Mouse (Mus musculus) ES-Bruce4 (cell line): ENCODE measurements at regions not wholly inside any gene's neighbourhood (a gene's known extent, or its start where the extent isn't known, plus 50 kb on each side); places are given as distances from the start of the nearest gene placed in this dataset.

Source experiments
- H3K27ac ChIP-seq: 2 replicates; pipeline ENCODE4 v1.5.1; 2012; ENCODE audit warnings: low read length, inconsistent platforms; ENCODE audit not compliant: insufficient read depth
- H3K27me3 ChIP-seq: 2 replicates; pipeline ENCODE4 v1.6.1; 2012; ENCODE audit warnings: mild to moderate bottlenecking, low read length, inconsistent platforms; ENCODE audit not compliant: control insufficient read depth, poor library complexity, insufficient read depth, severe bottlenecking
- H3K36me3 ChIP-seq: 2 replicates; pipeline ENCODE4 v1.6.1; 2012; ENCODE audit warnings: inconsistent platforms, mild to moderate bottlenecking, low read length, moderate library complexity; ENCODE audit not compliant: control insufficient read depth, poor library complexity, insufficient read depth, severe bottlenecking
- H3K4me1 ChIP-seq: one replicate; pipeline ENCODE4 v1.8.1; 2011; ENCODE audit warnings: low read length; ENCODE audit not compliant: control insufficient read depth, insufficient read depth
- H3K4me3 ChIP-seq: 2 replicates; pipeline ENCODE4 v1.5.1; 2011; ENCODE audit warnings: low read depth, mild to moderate bottlenecking, low read length
- H3K9ac ChIP-seq: 2 replicates; pipeline ENCODE4 v1.6.1; 2012; ENCODE audit warnings: low read depth, mild to moderate bottlenecking, inconsistent platforms; ENCODE audit not compliant: poor library complexity, severe bottlenecking
- H3K9me3 ChIP-seq: replicated peaks from 2 replicates; pipeline ENCODE4 v1.6.1; 2012; ENCODE audit warnings: mild to moderate bottlenecking, low read length, inconsistent platforms; ENCODE audit not compliant: control insufficient read depth, poor library complexity, insufficient read depth, severe bottlenecking
- CTCF ChIP-seq: IDR thresholded peaks from one replicate; pipeline ENCODE4 v1.8.1; 2011; ENCODE audit warnings: low read depth, low read length
- EP300 ChIP-seq: IDR thresholded peaks from 2 replicates; pipeline ENCODE4 v1.6.1; 2011; ENCODE audit warnings: low read depth, low read length; ENCODE audit not compliant: insufficient read depth
- POLR2A ChIP-seq: IDR thresholded peaks from one replicate; pipeline ENCODE4 v1.8.1; 2011; ENCODE audit warnings: low read length; ENCODE audit not compliant: insufficient read depth

DNA sequence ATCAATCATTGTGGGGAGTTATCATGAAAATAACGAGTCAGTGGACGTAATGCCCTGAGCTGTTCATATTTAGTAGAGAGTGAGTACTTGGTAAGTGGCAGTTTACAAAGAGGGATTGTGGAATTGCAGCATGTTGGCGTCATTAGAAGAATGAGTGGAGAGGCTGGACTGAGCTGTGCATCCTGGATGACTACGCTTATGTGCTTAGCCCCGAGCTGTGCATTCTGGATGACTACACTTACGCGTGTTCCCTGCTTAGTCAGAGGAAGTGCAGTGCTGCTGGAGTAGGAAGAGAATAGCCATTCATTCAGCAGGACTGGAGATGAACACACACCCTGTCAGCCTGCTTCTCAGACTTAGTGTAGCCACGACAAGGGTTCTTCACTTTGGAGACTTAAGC is 182.5 kb downstream of the Hhipl2 start:
- no peak overlapping the region for H3K27ac ChIP-seq
- TF ChIP-seq POLR2A (no peak), CTCF (no peak), EP300 (no peak)
- H3K9ac ChIP-seq: no peak overlapping the region
- no peaks in the 10 kb centered on the region for H3K36me3 ChIP-seq
- no peaks in the 10 kb centered on the region for H3K4me1 ChIP-seq
- no peak overlapping the region for H3K4me3 ChIP-seq
- H3K9me3 ChIP-seq: no peaks in the 10 kb centered on the region
- no peaks in the 10 kb centered on the region for H3K27me3 ChIP-seq

DNA sequence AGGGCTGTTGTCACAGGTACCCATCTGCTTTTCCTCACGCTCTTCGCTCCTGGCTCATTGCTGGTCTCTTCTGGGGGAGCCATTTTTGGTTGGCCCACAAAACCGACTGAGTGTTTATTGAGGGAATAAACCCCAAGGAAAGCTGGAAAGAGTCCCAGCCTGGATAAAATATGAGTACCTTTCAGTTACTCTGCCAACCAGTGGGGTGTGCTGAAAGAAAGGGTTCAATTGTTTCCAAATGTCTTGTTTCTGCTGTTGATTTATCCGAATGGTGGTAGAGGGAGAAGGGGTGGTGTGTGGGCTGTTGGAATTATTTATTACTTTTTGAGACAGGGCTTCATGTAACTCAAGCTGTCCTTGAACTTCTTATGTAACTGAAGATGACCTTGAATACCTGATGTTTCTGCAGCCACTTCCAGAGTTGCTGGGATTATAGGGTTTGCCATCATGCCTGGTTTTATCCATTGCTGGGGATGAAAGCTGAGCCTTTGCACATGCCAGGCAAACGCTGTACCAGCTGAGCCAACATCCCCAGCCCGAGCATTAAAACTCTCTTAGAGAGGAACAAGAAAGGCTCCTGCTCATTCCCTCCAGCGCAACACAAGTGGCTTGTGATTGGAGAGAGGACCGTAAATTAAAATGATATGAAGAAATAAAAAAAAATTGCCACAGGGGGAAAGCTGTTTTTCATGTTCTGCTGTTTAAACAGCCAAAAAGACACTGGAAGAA is 194.1 kb downstream of the Hhipl2 start:
- H3K4me1 ChIP-seq: no peaks in the 10 kb centered on the region
- no peak for TF ChIP-seq POLR2A
- no peaks in the 10 kb centered on the region for H3K9me3 ChIP-seq
- no peaks in the 10 kb centered on the region for H3K36me3 ChIP-seq
- no peaks in the 10 kb centered on the region for H3K27me3 ChIP-seq
- no peak overlapping the region for H3K27ac ChIP-seq
- no peak overlapping the region for H3K4me3 ChIP-seq
- H3K9ac ChIP-seq: no peak overlapping the region

DNA sequence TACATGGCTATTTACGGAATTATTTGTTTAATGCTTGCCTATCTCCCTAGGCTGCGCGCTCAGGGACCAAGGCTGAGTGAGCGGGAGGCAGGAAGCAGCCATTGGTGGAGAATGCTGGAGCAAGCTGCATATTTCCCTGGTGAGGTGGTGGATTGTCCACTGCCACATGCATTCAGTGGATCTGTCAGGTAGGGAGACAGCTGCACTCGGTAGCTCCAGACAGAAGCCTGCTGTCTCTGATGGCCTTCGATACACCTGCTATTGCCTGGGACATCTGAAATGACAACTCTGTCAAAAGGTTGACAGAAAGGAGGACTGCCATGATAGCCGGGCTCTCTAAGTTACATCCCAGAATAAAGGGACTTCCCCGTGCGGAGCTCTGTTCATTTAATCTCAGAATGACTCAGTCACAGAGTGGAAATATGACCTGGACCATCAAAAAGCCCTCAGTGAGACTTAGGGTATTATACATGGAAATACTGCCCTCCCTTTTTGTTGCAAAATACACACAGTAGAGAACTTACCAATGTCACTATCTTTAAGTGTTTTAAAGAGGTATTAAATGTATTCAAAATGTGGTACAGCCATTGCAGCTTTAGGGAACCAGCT is 201.5 kb downstream of the Hhipl2 start:
- Histone ChIP-seq H3K27me3 (no peaks in the 10 kb centered on the region), H3K9me3 (no peaks in the 10 kb centered on the region), H3K4me3 (no peak overlapping the region), H3K4me1 (no peaks in the 10 kb centered on the region), H3K27ac (no peak overlapping the region), H3K9ac (no peak overlapping the region), H3K36me3 (no peaks in the 10 kb centered on the region)
- no peak for TF ChIP-seq CTCF
- no peak for TF ChIP-seq EP300

DNA sequence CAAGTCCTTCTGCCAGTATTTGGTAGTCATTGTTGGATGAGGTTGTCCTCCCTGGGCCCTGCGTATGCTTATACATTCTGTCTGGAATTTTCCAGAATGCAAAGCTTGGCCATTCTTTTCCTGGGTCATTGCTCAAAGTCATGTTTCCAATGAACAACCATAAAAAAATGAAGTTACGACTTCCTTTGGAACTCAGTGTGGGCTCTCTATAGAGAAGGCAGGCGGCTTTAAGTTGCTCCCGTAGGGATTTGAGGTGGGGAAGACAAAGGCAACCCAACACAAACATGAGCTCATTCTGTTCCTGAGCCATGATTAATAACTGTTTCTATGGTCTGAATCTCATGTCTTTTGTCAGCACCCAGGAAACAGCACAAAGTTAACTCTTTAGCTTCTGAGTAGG is 204.3 kb downstream of the Hhipl2 start:
- Histone ChIP-seq H3K9ac (no peak overlapping the region), H3K4me3 (no peak overlapping the region), H3K27me3 (no peaks in the 10 kb centered on the region), H3K9me3 (no peaks in the 10 kb centered on the region), H3K27ac (no peak overlapping the region), H3K36me3 (no peaks in the 10 kb centered on the region), H3K4me1 (no peaks in the 10 kb centered on the region)
- TF ChIP-seq POLR2A (no peak), EP300 (no peak), CTCF (no peak)

DNA sequence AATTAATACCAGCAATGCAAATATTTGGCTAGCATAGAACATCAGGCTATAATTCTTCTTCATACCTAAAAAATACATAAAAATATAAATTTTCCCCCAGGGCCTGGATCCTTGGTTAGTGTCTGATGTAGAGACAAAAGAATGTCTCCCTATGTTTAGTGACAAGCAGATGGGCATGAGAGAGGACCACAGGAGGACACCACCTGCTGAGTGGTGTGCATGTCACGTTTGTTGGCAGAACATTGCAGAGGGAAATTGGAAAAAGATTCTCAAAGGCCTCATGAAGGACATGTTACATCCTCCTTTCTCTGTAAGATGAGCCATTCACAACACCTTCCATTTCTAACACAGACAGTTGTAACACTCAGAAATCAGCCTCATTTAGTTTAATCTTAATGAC is 206.3 kb downstream of the Hhipl2 start:
- no peak overlapping the region for H3K9ac ChIP-seq
- TF ChIP-seq EP300: no peak
- no peak for TF ChIP-seq CTCF
- no peak for TF ChIP-seq POLR2A
- H3K27me3 ChIP-seq: no peaks in the 10 kb centered on the region
- H3K36me3 ChIP-seq: no peaks in the 10 kb centered on the region
- peaks cover 4% of the 10 kb centered on the region for H3K9me3 ChIP-seq
- no peak overlapping the region for H3K4me3 ChIP-seq
- no peak overlapping the region for H3K27ac ChIP-seq
- H3K4me1 ChIP-seq: no peaks in the 10 kb centered on the region

DNA sequence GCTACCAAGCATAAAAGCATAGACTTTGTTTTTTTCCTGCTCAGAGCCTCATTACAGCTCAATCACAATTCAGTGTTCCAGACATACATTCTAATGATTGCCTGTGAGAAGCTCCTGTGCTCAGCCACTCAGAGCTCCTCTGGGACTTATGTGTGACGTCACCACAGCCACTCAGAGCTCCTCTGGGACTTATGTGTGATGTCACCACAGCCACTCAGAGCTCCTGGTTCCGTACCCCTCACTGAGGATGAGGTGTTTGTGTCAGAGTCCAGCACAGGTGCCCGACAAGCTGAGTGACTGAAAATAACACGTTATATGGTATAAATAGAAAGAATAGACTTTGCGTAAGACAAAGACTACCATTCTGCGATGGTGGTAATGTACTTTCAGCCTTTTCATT is 215.8 kb downstream of the Hhipl2 start:
- no peak overlapping the region for H3K27ac ChIP-seq
- H3K4me3 ChIP-seq: no peak overlapping the region
- H3K9me3 ChIP-seq: no peaks in the 10 kb centered on the region
- H3K4me1 ChIP-seq: no peaks in the 10 kb centered on the region
- no peaks in the 10 kb centered on the region for H3K36me3 ChIP-seq
- TF ChIP-seq CTCF (no peak), POLR2A (no peak), EP300 (no peak)
- H3K27me3 ChIP-seq: no peaks in the 10 kb centered on the region
- no peak overlapping the region for H3K9ac ChIP-seq
